Mouse (Mus musculus): ENCODE measurements around the gene Chrm4. TPM values are rescaled to one million over a fixed set of nuclear protein-coding genes. Genes with fewer than 3 reads are reported as not detected.

Chrm4 gene
- polyA plus RNA-seq, 1 experiment from 2014 or later, result 2.4 TPM

DNA sequence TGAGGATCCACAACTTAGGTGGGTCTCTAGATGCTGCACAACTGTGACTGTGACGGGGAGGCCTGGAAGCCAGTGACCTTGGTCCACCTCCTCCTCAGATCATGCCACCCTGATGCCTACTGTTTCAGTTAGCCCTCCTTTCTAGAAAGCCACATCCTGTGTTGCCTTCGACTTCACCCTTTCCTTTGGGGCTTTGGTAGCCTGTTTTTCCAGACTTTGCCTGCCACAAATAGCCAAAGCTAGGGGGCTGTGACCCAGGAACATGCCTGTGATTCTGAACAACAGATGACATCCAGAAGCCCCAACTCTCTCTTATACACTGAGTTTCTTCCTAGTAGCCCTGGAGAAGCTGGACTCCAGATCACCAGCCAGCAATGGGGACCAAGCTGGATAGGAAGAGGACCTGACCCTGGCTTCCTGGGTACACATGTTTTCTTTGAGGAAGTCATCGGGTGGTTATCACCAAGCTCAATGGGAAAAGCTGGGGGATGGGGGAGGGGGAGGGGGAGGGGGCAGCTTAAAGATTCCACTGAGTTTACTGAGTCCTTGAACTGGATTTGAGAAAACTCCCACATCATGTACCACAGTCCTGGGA lies 37.7 kb downstream of the Chrm4 start:
- Histone ChIP-seq H3K4me2 (ENCODE audit: low read length) (no peak overlapping the region), H3K4me1 (replicated peaks; ENCODE audit: control insufficient read depth, insufficient read depth, low read length) (peaks cover 13% of the 10 kb centered on the region), H3K9me3 (ENCODE audit: control insufficient read depth, low read length) (no peaks in the 10 kb centered on the region), H3K27me3 (replicated peaks; ENCODE audit: control insufficient read depth, insufficient read depth, low read length) (no peaks in the 10 kb centered on the region), H3K27ac (ENCODE audit: low read length) (no peak overlapping the region), H3K36me3 (ENCODE audit: control insufficient read depth, insufficient read depth) (no peaks in the 10 kb centered on the region), H3K9ac (replicated peaks; ENCODE audit: low read depth, low read length) (no peak overlapping the region), H3K4me3 (replicated peaks; ENCODE audit: low read length) (no peak overlapping the region)
- WGBS, result 85% methylated on average over 3 of the region's 3 CpGs
- ATAC-seq, result no peak

DNA sequence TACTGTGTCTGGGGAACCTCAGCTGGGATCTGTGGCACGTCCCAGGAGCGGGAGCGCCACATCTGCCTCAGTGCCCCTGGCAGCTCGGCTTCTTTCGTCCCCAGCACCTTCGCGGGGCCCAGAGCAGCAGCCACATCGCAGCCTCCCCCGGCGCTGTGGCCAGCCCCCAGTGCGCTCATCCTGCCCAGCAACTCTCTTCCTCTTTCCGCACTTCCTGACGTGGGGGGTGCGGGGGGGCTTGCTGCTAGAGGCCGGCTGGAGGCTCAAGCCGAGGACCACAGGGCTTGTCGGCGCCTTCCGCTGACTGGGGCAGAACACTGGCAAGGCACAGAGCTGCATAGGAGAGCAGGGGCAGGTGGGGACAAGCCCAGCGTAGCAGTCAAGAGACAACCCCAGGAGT lies 38.4 kb downstream of the Chrm4 start:
- no peak for ATAC-seq
- WGBS, result 21% methylated on average over 20 of the region's 20 CpGs
- Histone ChIP-seq H3K9ac (replicated peaks; ENCODE audit: low read depth, low read length) (no peak overlapping the region), H3K4me3 (replicated peaks; ENCODE audit: low read length) (no peak overlapping the region; the same call in 1 of the 2 replicates), H3K27me3 (replicated peaks; ENCODE audit: control insufficient read depth, insufficient read depth, low read length) (no peaks in the 10 kb centered on the region), H3K4me2 (ENCODE audit: low read length) (peak overlapping the region; percentile 19), H3K27ac (ENCODE audit: low read length) (no peak overlapping the region), H3K9me3 (ENCODE audit: control insufficient read depth, low read length) (no peaks in the 10 kb centered on the region), H3K36me3 (ENCODE audit: control insufficient read depth, insufficient read depth) (no peaks in the 10 kb centered on the region), H3K4me1 (replicated peaks; ENCODE audit: control insufficient read depth, insufficient read depth, low read length) (peaks cover 13% of the 10 kb centered on the region)

- WGBS, result 88% methylated on average over 5 of the region's 5 CpGs
These were observed 39.3 kb downstream of the Chrm4 start for GRCm38 (mm10) chr2:91966367-91966766.

GRCm38 (mm10) chr2:91967962-91968361 lies 40.9 kb downstream of the Chrm4 start:
- Histone ChIP-seq H3K4me2 (ENCODE audit: low read length) (no peak overlapping the region), H3K4me3 (replicated peaks; ENCODE audit: low read length) (no peak overlapping the region), H3K27me3 (replicated peaks; ENCODE audit: control insufficient read depth, insufficient read depth, low read length) (no peaks in the 10 kb centered on the region), H3K27ac (ENCODE audit: low read length) (no peak overlapping the region), H3K36me3 (ENCODE audit: control insufficient read depth, insufficient read depth) (no peaks in the 10 kb centered on the region), H3K9ac (replicated peaks; ENCODE audit: low read depth, low read length) (no peak overlapping the region), H3K9me3 (ENCODE audit: control insufficient read depth, low read length) (no peaks in the 10 kb centered on the region), H3K4me1 (replicated peaks; ENCODE audit: control insufficient read depth, insufficient read depth, low read length) (peaks cover 19% of the 10 kb centered on the region)
- WGBS, result 73% methylated on average over 11 of the region's 11 CpGs
- ATAC-seq, result no peak

More at GRCm38 (mm10) chr2:91966367-91966766, 39.3 kb downstream of the Chrm4 start:
- Histone ChIP-seq H3K4me2 (ENCODE audit: low read length) (no peak overlapping the region), H3K27ac (ENCODE audit: low read length) (no peak overlapping the region), H3K9me3 (ENCODE audit: control insufficient read depth, low read length) (no peaks in the 10 kb centered on the region), H3K27me3 (replicated peaks; ENCODE audit: control insufficient read depth, insufficient read depth, low read length) (no peaks in the 10 kb centered on the region), H3K4me3 (replicated peaks; ENCODE audit: low read length) (no peak overlapping the region), H3K36me3 (ENCODE audit: control insufficient read depth, insufficient read depth) (no peaks in the 10 kb centered on the region), H3K4me1 (replicated peaks; ENCODE audit: control insufficient read depth, insufficient read depth, low read length) (peaks cover 21% of the 10 kb centered on the region), H3K9ac (replicated peaks; ENCODE audit: low read depth, low read length) (no peak overlapping the region)
- ATAC-seq, result no peak

DNA sequence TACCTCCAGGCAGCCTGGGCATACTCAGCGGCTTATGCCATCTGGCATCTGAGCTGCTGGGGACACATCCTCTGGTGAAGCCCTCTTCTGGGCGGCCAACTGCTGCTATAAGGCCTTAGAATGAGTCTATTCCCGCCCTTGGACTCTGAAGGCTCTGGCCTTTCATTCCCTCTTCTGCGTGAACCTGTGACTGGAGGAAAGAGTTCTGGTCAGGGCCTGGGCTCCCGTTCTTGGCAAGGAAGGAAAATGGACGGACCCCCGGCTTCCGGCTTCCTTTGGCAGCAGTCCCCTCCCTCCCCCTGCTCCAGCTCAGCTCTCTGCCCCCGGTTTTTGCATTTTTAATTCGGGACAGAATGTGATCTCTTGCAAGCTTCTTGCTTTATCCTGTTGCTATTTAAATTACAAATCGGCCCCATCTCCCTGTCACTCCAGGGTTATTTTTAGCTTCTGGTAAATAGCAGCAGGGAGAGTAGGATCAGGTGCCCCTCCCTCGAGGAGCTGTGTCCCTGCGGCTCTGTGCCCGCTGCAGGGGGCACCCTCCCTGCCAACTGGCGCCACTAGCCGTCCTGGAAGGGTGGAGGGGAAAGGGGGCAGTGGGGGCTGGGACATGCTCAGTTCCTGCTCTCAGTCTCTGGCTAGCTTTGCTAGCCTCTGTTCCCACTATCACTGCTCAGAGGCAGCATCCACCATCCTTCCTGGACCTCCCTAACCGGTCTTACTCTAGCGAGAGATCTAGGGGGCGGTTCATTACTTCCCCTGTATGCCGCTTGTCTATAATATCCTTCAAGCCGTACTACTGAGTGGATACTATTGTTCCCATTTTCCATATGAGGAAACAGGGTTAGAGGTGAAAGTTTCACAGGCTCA lies 44.4 kb downstream of the Chrm4 start:
- H3K4me2 ChIP-seq (ENCODE audit: low read length), result peak overlapping the region; percentile 43
- H3K9ac ChIP-seq (replicated peaks; ENCODE audit: low read depth, low read length), result peak overlapping the region; percentile 43
- peak overlapping the region; percentile 7; the same call in 1 of the 2 replicates for H3K4me3 ChIP-seq (replicated peaks; ENCODE audit: low read length)
- 7% methylated on average over 20 of the region's 21 CpGs for WGBS
- ATAC-seq, result peak; percentile 77
- peaks cover 33% of the 10 kb centered on the region for H3K4me1 ChIP-seq (replicated peaks; ENCODE audit: control insufficient read depth, insufficient read depth, low read length)
- H3K27me3 ChIP-seq (replicated peaks; ENCODE audit: control insufficient read depth, insufficient read depth, low read length), result peaks cover 14% of the 10 kb centered on the region
- H3K36me3 ChIP-seq (ENCODE audit: control insufficient read depth, insufficient read depth), result no peaks in the 10 kb centered on the region
- peak overlapping the region; percentile 81 for H3K27ac ChIP-seq (ENCODE audit: low read length)
- no peaks in the 10 kb centered on the region for H3K9me3 ChIP-seq (ENCODE audit: control insufficient read depth, low read length)

DNA sequence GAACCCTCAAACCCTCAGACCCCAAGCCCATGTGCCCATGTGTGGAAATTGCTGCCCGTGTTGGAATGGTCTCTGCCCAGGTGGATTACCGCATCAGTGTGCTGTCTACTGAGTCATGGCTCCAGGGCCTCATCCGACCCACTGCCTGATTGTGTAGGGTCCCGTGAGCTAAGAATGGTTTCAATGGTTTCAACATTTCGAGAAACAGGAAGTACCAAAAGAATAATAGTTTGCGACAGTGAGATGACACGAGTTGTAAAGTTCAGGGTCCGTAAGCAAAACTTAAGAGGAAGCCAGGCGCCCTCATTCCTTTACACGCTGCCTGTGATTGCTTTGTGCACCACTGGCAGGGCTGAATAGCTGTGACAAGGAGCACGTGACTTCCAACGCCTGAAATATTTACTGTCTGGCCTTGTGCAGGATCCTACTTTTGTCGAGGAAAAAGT lies 45.1 kb downstream of the Chrm4 start:
- Histone ChIP-seq H3K4me3 (replicated peaks; ENCODE audit: low read length) (no peak overlapping the region), H3K4me2 (ENCODE audit: low read length) (peak overlapping the region; percentile 43), H3K27ac (ENCODE audit: low read length) (no peak overlapping the region; the same call in 1 of the 2 replicates), H3K9me3 (ENCODE audit: control insufficient read depth, low read length) (no peaks in the 10 kb centered on the region), H3K4me1 (replicated peaks; ENCODE audit: control insufficient read depth, insufficient read depth, low read length) (peaks cover 33% of the 10 kb centered on the region), H3K27me3 (replicated peaks; ENCODE audit: control insufficient read depth, insufficient read depth, low read length) (peaks cover 21% of the 10 kb centered on the region), H3K36me3 (ENCODE audit: control insufficient read depth, insufficient read depth) (no peaks in the 10 kb centered on the region), H3K9ac (replicated peaks; ENCODE audit: low read depth, low read length) (no peak overlapping the region)
- ATAC-seq, result no peak
- 40% methylated on average over 13 of the region's 13 CpGs for WGBS

DNA sequence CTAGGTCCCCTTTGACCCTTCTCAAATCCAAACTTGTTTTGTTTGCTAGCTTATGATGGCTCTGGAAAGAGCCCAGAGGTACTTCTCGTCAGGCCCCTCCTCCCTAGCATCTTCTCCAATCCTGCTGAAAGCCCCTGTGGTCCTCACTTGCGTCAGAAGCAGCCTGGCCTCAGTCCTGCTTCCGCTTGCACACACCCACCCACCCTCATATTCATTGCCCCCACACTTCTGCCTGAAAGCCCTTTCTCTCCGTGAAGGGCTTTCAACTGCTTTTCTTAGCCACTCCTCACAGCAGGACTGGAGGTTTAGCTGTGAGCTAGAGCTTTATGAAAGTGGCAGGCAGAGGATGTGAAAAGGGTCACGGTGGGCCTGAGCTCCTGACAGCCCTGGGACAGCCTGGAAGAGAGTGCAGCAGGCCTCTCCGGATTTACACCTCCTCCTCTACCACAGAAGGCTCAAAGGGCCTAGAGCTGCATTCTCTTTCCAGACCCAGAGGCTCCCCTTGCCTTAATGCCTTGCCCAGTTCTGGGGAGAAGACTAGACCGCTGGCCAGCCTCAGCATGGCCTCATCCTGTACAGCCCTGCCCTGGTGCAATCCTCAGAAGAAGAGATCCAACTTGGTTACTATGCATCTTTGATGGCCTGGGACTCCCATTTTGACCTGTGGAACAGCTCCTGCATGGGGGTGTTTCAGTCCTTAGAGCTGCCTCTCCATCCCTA lies 46.5 kb downstream of the Chrm4 start:
- Histone ChIP-seq H3K9me3 (ENCODE audit: control insufficient read depth, low read length) (no peaks in the 10 kb centered on the region), H3K4me1 (replicated peaks; ENCODE audit: control insufficient read depth, insufficient read depth, low read length) (peaks cover 36% of the 10 kb centered on the region), H3K9ac (replicated peaks; ENCODE audit: low read depth, low read length) (no peak overlapping the region), H3K36me3 (ENCODE audit: control insufficient read depth, insufficient read depth) (no peaks in the 10 kb centered on the region), H3K4me3 (replicated peaks; ENCODE audit: low read length) (no peak overlapping the region), H3K27me3 (replicated peaks; ENCODE audit: control insufficient read depth, insufficient read depth, low read length) (peaks cover 22% of the 10 kb centered on the region), H3K4me2 (ENCODE audit: low read length) (peak overlapping the region; percentile 17), H3K27ac (ENCODE audit: low read length) (no peak overlapping the region)
- ATAC-seq, result no peak
- 22% methylated on average over 7 of the region's 7 CpGs for WGBS

DNA sequence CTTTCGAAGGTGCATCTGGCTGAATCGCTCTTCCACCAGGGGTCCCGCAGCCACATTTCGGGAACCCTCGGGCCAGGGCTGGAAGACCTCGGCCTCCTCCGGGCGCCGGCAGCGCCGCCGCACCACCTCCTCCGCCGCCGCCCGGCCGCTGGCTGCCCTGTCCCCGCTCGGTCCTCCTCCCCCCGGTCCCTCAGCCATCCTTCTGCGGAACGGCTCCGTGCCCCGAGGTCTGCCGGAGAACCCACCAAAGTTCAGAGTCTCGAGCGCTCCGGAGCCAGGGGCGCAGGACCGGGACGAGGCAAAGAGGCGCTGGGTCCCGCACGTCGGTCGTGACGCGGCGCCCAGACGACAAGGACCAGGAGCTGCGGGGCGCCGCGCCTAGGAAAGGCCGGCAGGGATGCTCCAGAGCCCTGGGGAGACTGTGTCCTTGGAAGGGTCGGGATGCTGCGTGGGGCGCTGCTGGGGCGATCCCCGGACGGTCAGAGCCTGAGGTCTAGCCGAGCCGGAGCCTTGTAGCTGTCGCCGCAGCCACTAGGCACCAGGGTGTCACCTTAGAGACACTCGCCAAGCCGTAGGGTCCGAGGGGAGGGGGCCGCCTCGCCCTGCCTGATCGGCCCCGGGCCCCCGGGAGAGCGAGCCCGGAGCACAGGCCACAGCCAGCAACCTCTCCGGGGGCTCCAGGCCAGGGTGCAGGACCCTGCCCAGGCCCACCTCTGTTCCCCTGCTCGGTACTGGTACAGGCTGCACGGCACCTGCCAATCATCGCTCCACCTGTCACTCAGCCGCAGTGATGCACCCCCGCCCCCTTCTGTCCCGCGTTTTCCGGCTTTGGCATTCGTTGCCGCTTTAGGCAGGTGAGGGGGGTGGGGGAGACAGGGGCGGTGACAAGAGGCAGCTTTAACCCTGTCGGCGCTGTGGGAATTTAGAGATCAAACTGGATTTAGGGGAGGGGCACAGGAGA lies 48.8 kb downstream of the Chrm4 start, which contains the start of gene Dgkz:
Dgkz (minus strand) TSS at position 284 of the 961 bp plus-strand sequence.
- WGBS, result under 1% methylated on average over 75 of the region's 79 CpGs
- Histone ChIP-seq H3K9me3 (ENCODE audit: control insufficient read depth, low read length) (no peaks in the 10 kb centered on the region), H3K4me1 (replicated peaks; ENCODE audit: control insufficient read depth, insufficient read depth, low read length) (peaks cover 38% of the 10 kb centered on the region), H3K27ac (ENCODE audit: low read length) (no peak within 1 kb of the TSS), H3K9ac (replicated peaks; ENCODE audit: low read depth, low read length) (peak within 1 kb of the TSS; percentile 53), H3K36me3 (ENCODE audit: control insufficient read depth, insufficient read depth) (no peaks in the 10 kb centered on the region), H3K4me3 (replicated peaks; ENCODE audit: low read length) (peak within 1 kb of the TSS; percentile 42), H3K4me2 (ENCODE audit: low read length) (peak within 1 kb of the TSS; percentile 56), H3K27me3 (replicated peaks; ENCODE audit: control insufficient read depth, insufficient read depth, low read length) (peaks cover 22% of the 10 kb centered on the region)
- ATAC-seq, result peak; percentile 41
